Mouse (Mus musculus) heart, embryonic 14.5 days (tissue): Measurements from ENCODE around the gene Exoc3. TPM values are rescaled to one million over a fixed set of nuclear protein-coding genes. Genes with fewer than 3 reads are reported as not detected.
A peak's percentile ranks its signal among the peaks of the same experiment; 100 is the strongest.

Experiments used
- ATAC-seq: fragments of 200-750 bp; cut with Nextera tagmentation; 2 replicates; pipeline ENCODE4 v1.8.0; 2017; ENCODE audit warnings: low read depth, moderate TSS enrichment; ENCODE audit not compliant: insufficient number of reproducible peaks, insufficient read depth, low FRiP score
- H3K27ac ChIP-seq, 2 experiments: fragments of 200-500 bp in 1 of 2; fragments of 300-500 bp in 1 of 2; sonication (generic) in 1 of 2; replicated peaks in 1 of 2; 2 replicates each; pipeline ENCODE4 v1.5.1; 2012 to 2014; ENCODE audit warnings: low read depth in 2 of 2, low read length in 2 of 2, control low read depth in 1 of 2, mild to moderate bottlenecking in 1 of 2, mixed read lengths in 1 of 2; ENCODE audit not compliant: control insufficient read depth in 1 of 2, insufficient read depth in 1 of 2
- H3K27me3 ChIP-seq: fragments of 300-500 bp; sonication (generic); 2 replicates; pipeline ENCODE4 v1.6.1; 2014; ENCODE audit warnings: mild to moderate bottlenecking, low read length, control low read depth; ENCODE audit not compliant: control insufficient read depth, insufficient read depth
- H3K36me3 ChIP-seq: fragments of 300-500 bp; sonication (generic); 2 replicates; pipeline ENCODE4 v1.6.1; 2014; ENCODE audit warnings: mild to moderate bottlenecking, control low read depth, low read length, mixed read lengths; ENCODE audit not compliant: control insufficient read depth, insufficient read depth
- H3K4me1 ChIP-seq, 2 experiments: fragments of 200-500 bp in 1 of 2; fragments of 300-500 bp in 1 of 2; sonication (generic) in 1 of 2; 2 replicates each; pipeline ENCODE4 v1.6.1; 2012 to 2014; ENCODE audit warnings: low read length in 2 of 2, control low read depth in 1 of 2, mixed read lengths in 1 of 2; ENCODE audit not compliant: control insufficient read depth in 2 of 2, insufficient read depth in 2 of 2
- H3K4me2 ChIP-seq: fragments of 300-500 bp; sonication (generic); 2 replicates; pipeline ENCODE4 v1.6.1; 2014; ENCODE audit warnings: mild to moderate bottlenecking, low read length
- H3K4me3 ChIP-seq, 2 experiments: fragments of 200-500 bp in 1 of 2; fragments of 300-500 bp in 1 of 2; sonication (generic) in 1 of 2; 2 replicates each; pipeline ENCODE4 v1.5.1; 2012 to 2014; ENCODE audit warnings: low read length in 2 of 2, mild to moderate bottlenecking in 2 of 2, control low read depth in 1 of 2, low read depth in 1 of 2, moderate library complexity in 1 of 2; ENCODE audit not compliant: control insufficient read depth in 1 of 2, insufficient read depth in 1 of 2
- H3K9ac ChIP-seq: fragments of 300-500 bp; sonication (generic); 2 replicates; pipeline ENCODE4 v1.6.1; 2014; ENCODE audit warnings: mild to moderate bottlenecking, low read length
- H3K9me3 ChIP-seq: fragments of 300-500 bp; sonication (generic); 2 replicates; pipeline ENCODE4 v1.6.1; 2016; ENCODE audit warnings: low read length, control low read depth; ENCODE audit not compliant: control insufficient read depth
- WGBS: fragments of 180-500 bp; shearing (Covaris S2); extraction: QIAGEN DNeasy Blood & Tissue Kit; methylation state at CpG from one replicate; pipeline ENCODE4 v1.1.7; 2014; 5-methylcytosine and 5-hydroxymethylcytosine counted together
- polyA plus RNA-seq: library from polyadenylated mRNA; unstranded; fragments of >200 nt; fragmentation: Nextera tagmentation; extraction: Ambion mirVana; gene quantifications from 2 replicates; pipeline ENCODE4 v1.2.1, GENCODE M21; 2014

Exoc3 gene
- polyA plus RNA-seq, 1 experiment from 2014 or later, result 64.9 TPM

DNA sequence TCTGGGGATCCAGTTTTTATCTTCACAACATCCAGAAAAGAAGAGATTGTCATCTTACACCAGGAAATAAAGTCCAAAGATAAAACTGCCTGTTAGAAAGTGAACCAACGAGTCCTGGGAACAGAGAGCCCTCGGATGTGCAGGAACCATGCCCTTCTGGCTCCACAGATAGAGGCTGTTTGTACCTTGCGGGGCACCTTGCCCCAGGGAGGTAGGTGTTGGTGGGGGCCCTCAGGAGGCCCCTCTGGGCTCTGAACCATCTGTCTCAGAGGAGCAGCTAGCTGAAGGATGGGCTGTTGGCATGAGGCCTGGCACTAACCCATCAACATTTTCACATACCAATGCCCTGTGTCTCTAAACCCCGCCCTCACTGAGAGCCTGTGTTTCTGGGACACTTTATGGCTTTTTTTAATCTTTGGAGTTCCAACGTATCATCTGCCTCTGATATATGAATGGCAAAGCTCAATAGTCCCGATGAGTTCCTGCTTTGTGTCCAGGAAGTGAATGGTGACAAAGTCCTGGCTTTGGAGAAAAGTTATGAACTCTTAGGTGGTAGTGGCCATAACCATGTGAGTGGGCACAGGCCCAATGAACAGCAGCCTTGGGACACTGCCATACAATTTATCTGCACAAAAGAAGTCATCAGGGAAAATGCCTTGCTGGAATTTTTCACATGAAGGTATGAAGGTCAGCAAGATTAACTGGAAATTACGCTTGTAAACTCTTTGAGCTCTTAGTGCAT lies 69.5 kb downstream of the Exoc3 start:
- no peak overlapping the region for H3K27ac ChIP-seq
- no peak overlapping the region for H3K9ac ChIP-seq
- no peak overlapping the region for H3K4me2 ChIP-seq
- ATAC-seq, result no peak
- H3K36me3 ChIP-seq, result no peaks in the 10 kb centered on the region
- H3K27me3 ChIP-seq, result no peaks in the 10 kb centered on the region
- no peaks in the 10 kb centered on the region for H3K9me3 ChIP-seq
- no peak overlapping the region for H3K4me3 ChIP-seq
- no peaks in the 10 kb centered on the region for H3K4me1 ChIP-seq
- 74% methylated on average over 7 of the region's 7 CpGs for WGBS

DNA sequence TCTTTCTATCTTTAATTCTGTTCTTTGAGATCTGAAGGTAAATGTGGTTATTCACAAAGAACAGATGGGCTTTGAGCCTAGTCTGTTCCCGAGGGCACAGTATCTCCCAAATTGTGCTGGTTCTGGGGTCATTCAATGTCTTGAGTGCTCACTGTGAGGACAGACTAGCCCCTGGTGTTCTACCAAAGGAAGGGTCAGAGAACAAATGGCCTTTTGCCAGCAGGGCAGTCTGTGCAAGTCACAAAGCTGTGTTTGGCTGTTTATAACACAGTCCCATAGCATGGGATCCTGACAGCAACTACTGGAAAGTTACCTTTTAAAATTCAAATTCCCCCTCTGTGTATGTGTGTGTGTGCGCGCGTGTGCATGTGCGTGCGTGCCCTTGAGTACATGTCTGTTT lies 78.6 kb downstream of the Exoc3 start:
- ATAC-seq, result no peak
- no peak overlapping the region for H3K4me2 ChIP-seq
- H3K9ac ChIP-seq, result no peak overlapping the region
- no peak overlapping the region for H3K4me3 ChIP-seq
- no peaks in the 10 kb centered on the region for H3K9me3 ChIP-seq
- no peaks in the 10 kb centered on the region; the same call in 1 of the 2 replicates for H3K27me3 ChIP-seq
- H3K36me3 ChIP-seq, result no peaks in the 10 kb centered on the region
- 87% methylated on average over 6 of the region's 6 CpGs for WGBS
- H3K27ac ChIP-seq, result no peak overlapping the region
- no peaks in the 10 kb centered on the region for H3K4me1 ChIP-seq

DNA sequence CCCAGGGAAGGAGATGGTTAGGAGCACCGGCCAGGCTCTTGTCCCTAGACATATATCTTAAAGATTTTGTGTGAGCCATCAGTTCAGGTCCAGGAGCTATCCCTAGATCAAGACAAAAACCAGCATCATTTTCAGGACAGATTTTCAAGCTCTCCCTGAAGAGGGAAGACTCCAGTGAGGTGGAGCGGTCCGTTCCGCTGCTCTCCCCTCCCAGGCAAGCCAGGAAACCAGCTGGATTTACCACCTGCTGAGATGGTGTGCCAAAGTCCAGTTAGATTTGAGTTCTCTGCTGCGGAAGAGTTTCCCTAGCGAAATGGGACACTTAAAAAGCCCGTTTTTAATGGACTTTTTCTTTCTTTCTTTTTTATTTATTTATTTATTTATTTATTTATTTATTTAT lies 81.0 kb downstream of the Exoc3 start:
- no peak for ATAC-seq
- Histone ChIP-seq H3K27me3 (peaks cover 12% of the 10 kb centered on the region), H3K9ac (no peak overlapping the region), H3K4me1 (no peaks in the 10 kb centered on the region), H3K36me3 (no peaks in the 10 kb centered on the region), H3K4me2 (no peak overlapping the region), H3K9me3 (no peaks in the 10 kb centered on the region), H3K4me3 (no peak overlapping the region), H3K27ac (no peak overlapping the region)
- 74% methylated on average over 7 of the region's 7 CpGs for WGBS

DNA sequence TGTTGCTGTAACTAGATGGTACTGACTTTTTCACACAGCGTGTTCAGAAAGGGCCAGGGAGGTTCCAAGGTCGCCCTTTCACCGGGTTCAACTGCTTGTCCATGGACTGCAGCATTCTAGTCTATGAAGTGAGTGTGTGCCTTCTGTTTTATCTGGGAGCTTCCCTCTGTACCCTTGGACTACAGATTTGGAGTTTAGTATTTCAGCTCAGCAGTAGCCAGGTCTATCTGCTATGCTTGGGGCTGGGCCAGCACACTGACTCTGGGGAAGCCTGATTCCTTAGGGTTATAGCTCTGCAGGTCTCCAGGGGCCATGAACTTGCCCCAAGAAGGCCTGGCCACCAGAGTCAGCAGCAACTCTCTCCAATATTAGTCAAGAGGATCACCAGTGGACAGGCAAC lies 85.9 kb downstream of the Exoc3 start:
- H3K27ac ChIP-seq, result no peak overlapping the region
- peaks cover 4 to 6% of the 10 kb centered on the region in 2 experiments; a peak in 1 of 4 replicates for H3K4me1 ChIP-seq
- no peaks in the 10 kb centered on the region for H3K9me3 ChIP-seq
- no peak for ATAC-seq
- no peak overlapping the region for H3K9ac ChIP-seq
- H3K4me3 ChIP-seq, result no peak overlapping the region
- no peaks in the 10 kb centered on the region for H3K36me3 ChIP-seq
- no peak overlapping the region for H3K4me2 ChIP-seq
- H3K27me3 ChIP-seq, result peaks cover 44% of the 10 kb centered on the region
- WGBS, result 73% methylated on average over 3 of the region's 3 CpGs

DNA sequence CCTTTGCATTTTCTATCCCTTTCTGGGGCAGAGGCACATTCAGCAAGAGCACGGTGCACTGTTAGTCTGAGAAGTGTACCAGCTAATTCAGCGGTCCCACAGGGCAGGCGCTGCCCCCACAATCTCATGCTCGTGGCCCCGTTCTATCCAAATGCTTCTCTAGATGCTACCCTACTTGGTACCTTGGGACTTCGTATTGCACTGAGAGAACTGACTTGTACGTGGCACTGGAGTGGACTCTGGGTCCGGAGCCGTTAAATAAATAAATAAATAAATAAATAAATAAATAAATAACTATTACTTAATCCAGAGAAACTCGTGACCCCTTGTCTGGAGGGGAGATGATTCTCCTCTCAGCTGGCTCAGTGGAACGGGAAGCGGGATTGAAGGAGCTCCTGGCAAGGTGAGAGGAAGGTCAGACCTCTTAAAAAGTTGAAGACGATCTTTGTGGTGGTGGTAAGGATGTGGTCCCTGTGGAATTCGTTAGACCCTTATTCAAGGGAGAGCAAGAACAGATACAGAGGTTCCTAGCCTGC lies 86.7 kb downstream of the Exoc3 start:
- WGBS, result 43% methylated on average over 14 of the region's 14 CpGs
- no peak for ATAC-seq
- no peak overlapping the region for H3K27ac ChIP-seq
- 0 out of 4 replicates have a peak overlapping the region, but pooled peaks of 1 of the 2 experiments have one; percentile 44 for H3K4me3 ChIP-seq
- H3K9me3 ChIP-seq, result no peaks in the 10 kb centered on the region
- H3K9ac ChIP-seq, result no peak overlapping the region
- no peaks in the 10 kb centered on the region for H3K36me3 ChIP-seq
- peak overlapping the region; percentile 89 for H3K4me2 ChIP-seq
- peaks cover 44% of the 10 kb centered on the region for H3K27me3 ChIP-seq
- peaks cover 4 to 6% of the 10 kb centered on the region in 2 experiments; a peak in 1 of 4 replicates for H3K4me1 ChIP-seq

DNA sequence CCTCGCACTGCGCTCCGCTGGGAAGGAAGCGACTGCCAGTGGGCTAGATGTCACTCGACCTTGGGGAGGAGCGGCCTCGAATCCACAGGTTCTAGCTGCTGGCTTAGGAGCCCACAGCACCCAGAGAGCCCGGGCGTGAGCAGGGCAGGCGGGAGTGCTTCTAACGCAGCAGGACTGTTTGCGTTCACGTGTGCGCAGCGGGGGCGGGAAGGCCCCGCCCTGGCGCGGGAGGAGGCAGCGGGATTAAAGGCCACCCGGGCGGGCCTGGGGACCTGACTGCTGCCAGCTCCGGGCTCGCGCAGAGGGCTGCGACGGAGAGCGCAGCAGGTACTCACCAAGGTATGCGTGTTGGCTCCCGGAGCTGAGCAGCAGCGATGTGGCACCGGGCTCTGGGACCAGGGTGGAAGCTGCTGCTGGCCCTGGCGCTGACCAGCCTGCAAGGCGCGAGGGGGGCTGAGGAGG lies 87.4 kb downstream of the Exoc3 start, which contains the start of gene Slc9a3:
TSS of gene Slc9a3 (plus strand) at position 317 of the 462 bp plus-strand sequence.
- Histone ChIP-seq H3K4me3 (peak within 1 kb of the TSS; percentile 28 to 44), H3K36me3 (no peaks in the 10 kb centered on the region), H3K9ac (peak within 1 kb of the TSS; percentile 59), H3K27ac (no peak within 1 kb of the TSS), H3K9me3 (no peaks in the 10 kb centered on the region), H3K4me1 (peaks cover 4 to 6% of the 10 kb centered on the region in 2 experiments; a peak in 1 of 4 replicates), H3K4me2 (peak within 1 kb of the TSS; percentile 89), H3K27me3 (peaks cover 44% of the 10 kb centered on the region)
- WGBS, result 1% methylated on average over 35 of the region's 35 CpGs
- no peak for ATAC-seq
